Mouse (Mus musculus) megakaryocyte progenitor cell, adult 5-6 weeks (primary cell): ENCODE data around the gene Sergef. TPM values are rescaled to one million over a fixed set of nuclear protein-coding genes. Genes with fewer than 3 reads are reported as not detected.

Source experiments
- ATAC-seq: replicated peaks from 2 replicates; pipeline ENCODE4 v1.8.0; 2016; ENCODE audit warnings: mild to moderate bottlenecking, moderate TSS enrichment, inconsistent platforms; ENCODE audit not compliant: poor library complexity
- total RNA-seq, 2 experiments: library from RNA; stranded (forward) in 1 of 2; stranded (reverse) in 1 of 2; fragments of 157-497, 149-512 nt in 1 of 2; fragments of 200-1000 nt in 1 of 2; gene quantifications; 2 replicates each; pipeline versions ENCODE4 v1.2.3 to v1.2.4; 2015 to 2017

The Sergef gene
- total RNA-seq, 2 experiments from 2014 or later: 6.6 to 8.1 TPM

DNA sequence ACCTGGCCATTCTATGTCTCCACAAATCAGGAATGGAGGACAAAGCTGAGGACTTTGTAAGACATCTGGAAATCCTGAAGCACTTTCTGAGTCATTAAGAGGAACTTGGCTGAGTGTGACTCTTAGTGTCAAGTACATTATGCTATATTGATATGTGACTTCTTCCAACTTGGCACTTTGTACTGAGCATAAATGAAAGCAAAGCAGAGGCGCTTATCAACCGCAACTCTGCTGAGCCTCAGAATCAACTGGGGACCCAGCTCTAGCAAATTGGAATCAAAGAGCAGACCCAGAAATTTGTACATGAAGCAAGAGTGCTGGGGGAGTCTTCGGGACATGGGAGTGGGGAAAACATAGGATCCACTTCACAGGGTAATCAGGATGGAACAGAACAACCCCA lies 92.0 kb downstream of the Sergef start:
- no peak for ATAC-seq

DNA sequence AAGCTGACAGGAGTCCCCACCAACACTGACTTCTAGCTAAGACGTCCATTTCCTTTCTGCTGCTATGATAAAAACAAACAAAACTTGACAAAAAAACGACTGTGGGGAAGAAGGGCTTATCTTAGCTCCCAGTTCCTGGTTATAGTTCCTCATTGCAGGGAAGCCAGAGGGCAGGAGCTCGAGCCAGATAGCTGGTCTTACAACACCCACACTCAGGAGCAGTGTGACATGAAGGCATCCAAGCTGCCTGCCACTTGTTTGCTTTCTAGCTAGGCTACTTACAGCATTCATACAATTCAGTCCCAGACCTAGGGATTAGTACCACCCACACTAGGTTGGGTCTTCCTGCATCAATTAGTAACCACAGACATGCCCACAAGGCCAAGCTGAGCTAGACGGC lies 93.1 kb downstream of the Sergef start:
- peak; percentile 90 for ATAC-seq

DNA sequence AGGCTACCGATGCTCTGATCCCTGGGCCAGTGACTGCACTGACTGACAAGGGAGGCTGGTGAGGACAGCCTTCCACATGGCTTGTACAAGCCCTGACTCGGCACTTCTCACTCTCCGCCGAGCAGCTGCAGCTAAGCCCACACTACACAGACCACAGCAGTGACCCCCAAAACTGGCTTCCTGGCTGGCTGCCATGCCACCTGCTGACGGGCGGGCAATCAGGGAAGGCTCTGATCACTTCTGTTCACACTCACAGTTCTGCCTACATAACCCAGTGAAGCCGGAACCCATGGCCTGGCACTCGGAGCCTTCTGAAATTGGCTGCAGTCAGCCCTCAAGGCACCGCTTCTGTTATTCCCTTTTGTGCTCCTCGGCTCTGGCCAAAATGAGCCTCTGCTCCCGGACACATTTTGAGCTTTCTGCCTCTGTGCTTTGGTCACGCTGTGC lies 95.4 kb downstream of the Sergef start:
- peak; percentile 72 for ATAC-seq

DNA sequence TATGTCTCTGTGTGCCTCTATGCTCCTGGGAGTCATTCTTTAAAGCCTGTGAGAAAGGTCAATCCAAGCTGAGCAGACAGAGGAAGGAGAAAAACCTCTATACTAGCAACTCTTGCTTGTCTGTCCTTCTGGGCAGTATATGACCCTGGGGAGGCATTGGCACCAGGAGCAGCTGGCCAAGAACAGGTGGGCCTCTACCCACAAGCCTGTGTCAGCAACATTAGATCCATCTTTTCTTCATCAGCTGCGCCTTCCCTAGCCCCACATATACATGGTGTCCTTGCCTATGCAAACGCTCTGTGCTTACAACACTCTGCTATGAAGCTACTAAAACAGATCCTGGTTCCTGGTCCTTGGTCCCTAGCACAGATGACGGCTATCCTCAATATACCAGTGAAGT lies 97.5 kb downstream of the Sergef start:
- no peak for ATAC-seq

DNA sequence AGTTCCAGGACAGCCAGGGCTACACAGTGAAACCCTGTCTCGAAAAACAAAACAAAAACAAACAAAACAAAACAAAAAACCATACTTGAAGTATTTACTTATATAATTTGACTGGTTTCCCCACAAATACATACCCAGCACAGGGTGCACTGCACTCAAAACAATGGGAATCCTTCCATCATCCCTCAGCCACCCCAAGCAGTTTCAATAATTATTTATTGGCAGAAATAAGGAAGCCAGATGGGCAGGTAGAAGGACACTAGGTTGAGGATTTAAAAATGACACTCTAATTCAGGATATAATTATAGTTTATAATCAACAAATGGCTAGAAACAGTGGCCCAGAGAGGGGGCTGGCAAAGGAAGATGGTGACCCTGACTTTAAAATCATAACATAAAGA lies 99.0 kb downstream of the Sergef start:
- ATAC-seq: no peak

DNA sequence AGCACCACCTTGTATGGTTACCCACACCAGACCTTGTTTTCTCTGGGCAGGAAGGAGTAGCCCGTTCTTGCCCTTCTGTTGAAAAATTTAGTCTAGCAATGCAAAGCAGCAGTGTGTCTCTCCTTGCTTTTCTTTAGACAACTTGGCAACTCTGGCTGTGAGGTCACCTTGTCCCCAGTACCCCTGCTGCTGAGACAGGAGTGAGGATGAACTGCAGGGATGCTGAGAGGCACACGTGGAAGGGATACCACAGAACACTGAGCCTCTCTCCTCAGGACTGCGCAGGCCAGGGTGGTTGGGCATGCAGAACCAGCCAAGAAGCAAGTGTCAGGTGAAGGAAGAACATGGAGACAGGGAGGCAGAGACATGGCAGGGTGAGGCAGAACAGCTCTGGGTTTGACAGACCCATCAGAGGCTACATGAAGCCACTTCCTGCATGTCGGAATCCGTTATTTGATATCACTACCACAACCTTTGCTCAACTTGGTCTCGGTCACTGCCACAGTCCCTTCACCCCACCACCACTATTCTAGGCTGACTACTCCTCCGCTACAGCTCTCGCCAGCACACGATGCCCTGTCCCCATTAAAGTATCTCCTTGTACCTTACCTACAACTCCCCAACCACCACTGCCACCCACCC lies 103.0 kb downstream of the Sergef start:
- peak; percentile 52 for ATAC-seq

DNA sequence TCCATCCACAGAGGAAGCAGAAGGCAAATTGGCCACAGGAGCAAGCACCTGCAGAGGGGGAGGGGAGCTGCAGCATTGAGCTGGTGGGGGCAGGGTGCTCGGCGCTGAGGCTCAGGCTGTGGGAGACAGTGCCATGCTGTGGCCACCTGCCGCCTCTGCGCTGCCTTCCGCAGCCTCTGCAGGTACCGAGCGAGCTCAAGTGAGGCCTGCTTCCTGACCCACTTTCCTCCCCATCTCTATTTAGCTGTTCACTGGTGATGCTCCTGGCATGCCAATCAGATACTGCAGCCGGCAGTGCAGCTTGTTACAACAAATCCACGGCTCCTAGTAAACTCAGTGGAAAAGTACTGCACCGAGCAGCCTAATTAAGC lies 104.2 kb downstream of the Sergef start:
- ATAC-seq: peak; percentile 77

DNA sequence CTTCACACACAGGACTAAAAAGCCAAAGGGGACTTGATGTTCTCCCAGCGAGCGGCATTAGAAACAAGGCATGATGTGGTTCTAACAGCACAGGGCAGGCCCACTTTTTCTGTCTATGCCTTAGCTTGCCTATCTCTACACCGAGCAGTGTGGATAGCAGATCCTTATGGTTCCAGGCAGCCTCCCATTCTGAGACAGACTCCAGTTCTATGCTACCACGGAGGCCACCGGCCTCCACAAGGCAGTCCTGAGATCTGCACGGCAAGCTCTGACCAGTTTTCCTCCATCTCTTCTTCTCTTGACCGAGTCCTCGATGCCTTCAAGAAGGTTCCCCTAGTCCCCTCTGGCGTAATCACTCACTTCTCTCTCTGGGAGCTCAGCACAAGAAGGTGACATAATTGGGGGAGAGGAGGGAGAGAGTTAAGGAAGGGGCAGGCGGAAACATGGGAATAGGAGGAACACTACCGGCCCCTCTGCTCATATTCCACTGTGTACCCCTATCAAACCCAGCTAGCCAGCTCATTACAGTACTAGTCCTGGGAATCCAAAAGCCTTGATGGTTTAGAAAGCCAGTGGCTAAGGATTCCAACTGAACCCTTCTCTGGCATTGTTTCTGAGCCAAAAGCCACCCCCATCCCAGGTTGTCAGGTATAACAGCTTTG lies 104.7 kb downstream of the Sergef start:
- ATAC-seq: no peak

DNA sequence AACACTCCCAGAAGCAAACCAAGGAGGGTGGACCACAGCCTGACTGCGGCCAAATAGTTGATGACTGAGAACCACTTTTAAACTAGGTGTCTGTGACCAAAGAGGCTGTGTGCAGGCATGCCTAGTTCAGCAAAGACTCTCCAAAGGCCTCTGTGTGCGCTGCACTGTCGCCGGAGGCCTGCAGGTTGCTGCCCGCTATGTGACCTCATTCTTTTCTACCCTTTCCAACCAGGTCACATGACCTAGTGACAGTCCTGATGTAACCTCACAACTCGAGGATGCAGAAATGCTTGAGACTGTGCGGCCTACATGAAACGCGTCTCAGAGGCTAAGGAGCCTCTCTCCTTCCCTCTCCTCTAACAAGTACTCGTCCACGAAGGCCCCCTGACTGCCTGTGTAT lies 106.1 kb downstream of the Sergef start:
- no peak for ATAC-seq

DNA sequence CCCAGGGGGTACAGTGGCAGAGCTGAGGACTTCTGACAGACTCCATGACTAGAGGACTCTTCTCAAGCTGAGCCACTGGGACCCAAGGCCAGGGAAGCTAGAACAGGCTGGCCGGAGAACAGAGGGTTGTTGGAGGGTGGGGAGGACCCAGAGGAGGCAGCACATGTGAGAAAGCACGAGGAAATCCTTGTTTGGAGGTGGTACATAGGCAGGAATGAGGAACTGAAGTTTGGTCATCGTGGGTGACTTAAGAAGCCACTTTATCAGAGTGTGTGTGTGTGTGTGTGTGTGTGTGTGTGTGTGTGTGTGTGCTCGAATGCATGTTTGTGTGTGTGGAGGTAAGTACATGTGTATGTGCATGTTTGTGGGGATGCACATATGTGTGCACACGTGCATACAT lies 108.3 kb downstream of the Sergef start:
- ATAC-seq: peak; percentile 48

DNA sequence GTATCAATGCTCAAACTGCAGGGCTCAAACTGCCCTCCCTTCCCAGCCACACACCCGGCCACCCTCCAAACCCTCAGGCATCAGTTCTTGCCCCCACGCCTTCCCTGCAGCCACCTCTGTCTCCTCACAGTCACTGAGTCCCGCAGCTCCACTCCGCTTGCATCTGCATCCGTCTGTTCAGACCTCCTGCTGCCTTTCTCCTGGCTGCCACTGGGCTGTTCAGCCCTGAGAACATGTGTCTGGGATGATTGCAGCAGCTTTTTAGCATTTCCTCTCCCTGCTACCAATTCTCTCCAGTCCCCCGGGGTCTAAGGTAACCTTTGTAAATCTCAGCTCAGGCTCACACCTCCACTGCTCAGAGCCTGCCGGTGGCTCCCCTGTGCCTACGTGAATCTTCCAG lies 109.7 kb downstream of the Sergef start:
- ATAC-seq: no peak

DNA sequence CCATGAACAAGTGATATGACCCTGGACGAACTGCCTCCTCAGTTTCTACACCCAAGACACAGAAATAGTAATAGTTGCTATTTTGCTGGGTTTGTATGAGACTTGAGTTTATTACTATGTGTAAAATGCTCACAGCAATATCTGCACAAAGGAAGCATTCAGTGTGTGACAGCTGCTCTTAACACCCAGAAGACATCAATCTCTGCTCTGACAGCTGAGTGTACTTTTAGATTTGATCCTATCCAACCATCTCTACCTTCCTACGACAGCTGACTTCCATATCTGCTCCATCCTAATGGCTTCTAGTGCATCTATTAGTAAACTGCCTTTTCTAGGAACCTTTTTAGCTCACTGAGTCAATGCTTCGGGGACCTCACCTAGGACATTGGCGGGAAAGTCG lies 110.3 kb downstream of the Sergef start:
- no peak for ATAC-seq

DNA sequence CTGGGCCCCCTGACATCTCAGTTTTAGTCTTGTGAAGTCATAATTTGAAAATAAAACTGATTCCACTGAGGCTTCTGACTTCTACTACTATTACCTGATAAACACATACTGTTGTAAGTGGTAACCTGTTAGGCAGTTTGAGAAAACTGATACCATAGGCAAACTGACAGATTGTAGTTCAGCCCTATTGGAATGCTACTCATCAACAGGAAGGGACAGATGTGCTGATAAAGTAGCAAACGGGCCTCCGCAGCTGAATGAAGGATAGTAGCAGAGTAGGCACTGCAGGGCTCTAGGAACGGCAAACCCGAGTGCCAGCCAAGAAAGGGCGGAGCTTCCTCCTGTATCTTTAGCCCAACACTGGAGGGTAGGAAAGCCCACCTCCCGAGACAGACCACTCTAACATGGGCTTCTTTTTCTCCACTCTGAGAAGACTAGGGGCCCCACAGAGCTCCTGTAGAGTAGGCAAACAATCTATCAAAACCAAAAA lies 112.9 kb downstream of the Sergef start:
- peak; percentile 63 for ATAC-seq

DNA sequence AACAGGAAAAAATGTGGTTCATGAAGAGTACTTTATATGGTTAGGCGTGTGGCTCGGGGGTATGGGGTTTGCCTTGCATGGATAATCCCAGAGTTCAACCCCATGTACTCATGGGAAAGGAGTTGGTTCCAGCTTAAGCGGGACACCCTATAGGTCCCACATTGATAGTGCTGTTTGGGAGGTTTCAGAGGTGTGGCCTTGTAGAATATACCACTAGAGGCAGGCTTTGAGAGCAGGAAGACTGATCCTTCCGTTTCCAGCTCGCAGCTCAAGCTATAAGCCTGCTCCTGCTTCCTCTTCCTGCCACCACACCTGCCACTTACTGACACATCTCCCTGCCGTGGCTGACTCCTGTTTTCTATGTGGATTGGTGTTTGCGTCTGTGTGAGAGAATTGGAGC lies 116.4 kb downstream of the Sergef start:
- ATAC-seq: peak; percentile 55

DNA sequence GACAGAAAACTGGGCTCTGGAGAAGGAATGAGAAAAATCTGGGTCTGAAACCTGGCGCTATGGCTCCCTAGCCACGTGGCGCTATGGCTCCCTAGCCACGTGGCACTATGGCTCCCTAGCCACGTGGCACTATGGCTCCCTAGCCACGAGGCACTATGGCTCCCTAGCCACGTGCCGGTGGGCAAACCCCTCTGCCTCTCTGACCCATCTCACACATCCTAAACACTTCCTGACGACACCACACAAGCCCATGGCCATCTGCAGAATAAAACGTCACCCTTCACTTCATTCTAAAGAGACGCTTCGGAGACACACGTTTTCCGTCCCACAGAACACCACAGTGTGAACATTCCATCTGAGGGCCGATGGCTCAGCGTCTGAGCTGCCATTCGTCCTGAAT lies 117.8 kb downstream of the Sergef start:
- ATAC-seq: no peak

DNA sequence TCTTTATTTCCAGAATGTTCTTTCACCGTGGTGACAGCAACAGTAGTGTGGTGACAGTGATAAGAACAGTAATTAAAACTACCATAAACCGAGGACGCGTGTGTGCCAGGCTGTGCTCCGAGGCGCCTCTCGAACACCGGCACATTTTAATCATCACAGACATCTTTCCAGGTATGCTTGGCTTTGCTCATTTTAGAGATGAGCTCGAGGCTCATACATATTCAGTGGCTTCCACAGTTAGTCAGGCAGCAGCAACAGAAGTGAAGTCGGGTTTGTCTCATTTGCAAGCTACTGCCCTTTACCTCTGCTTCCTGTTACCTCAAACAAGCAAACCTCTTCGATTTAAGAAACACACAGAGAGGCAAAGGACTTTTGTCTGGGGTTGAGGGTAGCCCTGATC lies 120.5 kb downstream of the Sergef start:
- peak; percentile 42; the same call in 1 of the 2 replicates for ATAC-seq

DNA sequence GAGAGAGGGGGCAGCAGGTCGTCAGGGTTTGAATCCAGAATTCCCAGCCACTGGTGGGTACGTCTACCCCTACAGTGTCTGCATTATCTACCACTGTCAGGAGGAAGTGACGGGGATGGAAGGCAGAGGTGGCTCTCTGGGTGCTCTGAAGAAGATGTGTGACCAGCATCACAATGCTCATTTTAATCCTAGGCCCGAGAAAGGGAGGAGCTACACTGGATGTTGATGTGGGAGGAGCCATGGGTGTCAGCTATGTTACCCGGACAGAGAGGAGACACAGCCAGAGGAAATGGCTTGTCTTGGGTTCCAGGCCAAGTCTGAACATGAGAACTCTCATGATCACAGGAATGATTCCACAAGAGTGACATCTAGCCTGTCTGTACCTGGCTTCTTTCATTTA lies 122.4 kb downstream of the Sergef start:
- ATAC-seq: peak; percentile 54

DNA sequence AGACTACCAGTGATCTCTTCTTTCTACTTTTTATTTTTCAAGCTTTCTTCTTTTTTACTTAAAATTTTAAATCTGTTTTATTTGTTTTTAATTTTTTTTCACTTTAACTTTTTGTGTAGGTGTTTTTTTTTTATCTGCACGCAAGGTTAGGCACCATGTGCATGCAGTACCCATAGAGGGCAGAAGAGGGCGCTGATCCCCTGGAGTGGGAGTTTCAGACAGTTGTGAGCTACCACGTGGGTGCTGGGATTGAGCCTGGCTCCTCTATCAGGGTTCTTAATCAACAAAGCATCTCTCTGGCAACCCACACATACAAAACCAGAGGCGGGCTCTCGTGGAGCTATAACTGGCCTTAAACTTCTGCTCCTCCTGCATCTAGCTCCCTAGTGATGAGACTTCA lies 123.6 kb downstream of the Sergef start:
- no peak for ATAC-seq

DNA sequence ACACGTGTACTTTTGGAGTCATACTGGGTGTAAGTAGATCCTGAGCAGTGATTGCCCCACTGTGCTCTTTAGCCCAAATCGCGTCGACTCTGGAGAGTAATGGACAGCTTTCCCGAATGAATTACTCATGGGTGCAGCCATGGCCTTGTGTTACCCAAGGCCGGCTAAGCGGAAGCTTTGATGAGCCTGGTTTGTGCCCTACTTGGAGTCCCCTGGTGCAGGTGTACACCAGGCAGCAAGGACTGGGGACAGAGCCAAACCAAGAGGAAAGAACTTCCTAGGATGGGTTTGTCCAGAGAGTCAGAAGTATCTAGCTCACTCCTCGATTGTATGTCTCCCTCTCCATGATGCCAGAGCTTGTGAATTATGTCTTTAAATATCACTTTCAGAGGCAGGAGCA lies 124.6 kb downstream of the Sergef start:
- ATAC-seq: no peak

DNA sequence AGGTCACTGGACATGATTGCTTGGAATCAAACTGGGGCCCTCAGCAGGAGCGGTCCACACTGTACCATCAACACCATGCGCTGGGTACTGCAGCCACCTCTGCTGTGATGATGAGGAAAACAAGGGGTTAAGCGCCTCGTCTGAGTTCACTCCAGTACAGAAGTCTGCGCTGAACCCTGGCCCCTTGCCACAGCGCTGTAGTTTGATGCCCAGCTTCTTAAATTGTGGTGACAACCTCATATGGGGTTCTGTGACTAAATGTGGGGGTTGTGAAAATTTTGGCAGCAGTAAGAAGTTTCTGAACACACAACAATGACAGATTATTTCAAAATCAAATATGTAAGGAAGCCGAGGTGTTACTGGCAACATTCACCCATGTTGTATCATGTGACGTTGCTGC lies 126.0 kb downstream of the Sergef start:
- ATAC-seq: no peak

DNA sequence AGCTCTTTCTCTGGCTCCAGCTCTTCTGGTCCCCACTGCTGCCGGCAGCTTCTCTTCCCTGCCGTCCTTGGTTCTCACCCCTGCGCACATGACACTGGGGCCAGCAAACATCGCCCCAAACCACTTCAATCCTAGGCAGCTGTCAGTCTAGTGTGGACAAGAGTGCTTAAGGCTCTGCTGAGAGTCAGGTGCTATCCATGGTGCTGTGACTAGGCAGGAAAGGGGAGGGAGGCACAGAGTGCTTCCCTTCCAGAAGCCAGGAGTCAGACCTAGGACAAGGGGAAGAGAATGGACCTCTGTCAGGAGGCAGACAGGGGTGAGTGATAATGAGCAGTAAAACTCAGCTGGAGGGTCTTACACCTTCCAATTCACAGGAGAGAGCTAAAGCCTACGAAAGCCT lies 126.8 kb downstream of the Sergef start:
- ATAC-seq: no peak

DNA sequence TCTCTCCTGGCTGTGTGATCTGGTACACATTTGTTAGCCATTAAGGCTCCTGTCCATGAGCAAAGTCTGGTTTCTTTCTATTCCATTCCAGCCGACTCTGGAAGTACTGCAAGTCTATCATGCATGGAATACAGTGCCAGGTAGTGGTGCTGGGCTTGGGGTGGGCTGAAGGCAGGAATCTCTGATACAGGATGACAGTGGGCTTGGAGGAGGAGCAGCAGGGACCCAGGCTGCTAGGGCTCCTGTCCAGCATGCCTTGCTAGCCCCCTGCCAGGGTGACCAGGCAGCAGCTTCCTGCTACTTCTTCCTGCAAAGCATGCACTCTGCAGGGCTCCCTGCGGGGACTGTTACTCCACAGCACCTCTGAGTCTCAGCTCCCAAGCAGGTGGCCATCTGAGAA lies 128.8 kb downstream of the Sergef start:
- no peak for ATAC-seq
